Mouse (Mus musculus) kidney, adult 8-10 months (tissue): ENCODE results near the gene Idi2.
"Not testable (repeated sequence)": the region's sequence is repeated elsewhere in the genome, so short reads cannot be mapped to it uniquely, and the experiment has no call there.

Experiments
- DNase-seq, 2 experiments: peaks; one replicate each; pipeline ENCODE4 v3.0.0; 2022

Gene Idi2

DNA sequence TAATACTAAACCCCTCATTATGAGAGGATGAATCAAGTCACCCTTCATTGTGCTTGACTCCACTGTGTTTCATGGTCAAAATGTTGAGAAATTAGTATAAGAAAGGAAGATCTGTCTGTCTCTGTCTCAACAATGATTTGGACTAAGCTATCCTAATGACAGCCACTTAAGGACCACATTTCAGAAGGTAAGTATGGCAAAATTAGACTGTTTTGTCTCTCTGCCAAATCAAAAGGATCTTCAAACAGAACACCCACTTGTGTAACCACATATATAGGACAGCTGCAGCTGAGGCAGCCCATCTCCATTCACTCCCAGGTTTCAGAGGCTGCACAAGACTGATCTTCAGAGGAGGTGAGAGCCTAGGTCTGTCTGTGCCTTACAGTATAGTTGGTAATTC, at the start of gene Idi2:
Idi2 (plus strand) TSS at position 301 of the 400 bp plus-strand sequence.
- not testable (repeated sequence) for DNase-seq

DNA sequence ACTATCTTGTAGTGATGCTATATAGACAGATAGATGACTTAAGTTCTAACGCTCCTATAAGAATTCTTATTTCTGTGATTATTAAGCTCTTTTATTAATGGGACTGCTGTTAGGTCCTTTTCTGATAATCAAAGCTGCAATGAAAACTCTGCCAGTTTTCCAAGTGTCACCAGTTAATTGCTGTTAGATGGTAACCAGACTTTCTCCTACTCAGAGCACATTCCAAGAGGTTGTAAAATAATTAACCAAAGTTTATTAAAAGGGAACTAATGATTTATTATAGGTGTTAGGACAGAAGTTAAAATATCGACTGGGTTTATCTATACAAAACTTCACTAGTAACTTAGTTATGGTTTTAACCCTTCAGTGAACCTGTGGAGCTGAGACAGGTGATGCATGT, 46.7 kb upstream of the Idi2 start:
- not testable (repeated sequence) for DNase-seq

- DNase-seq, result peak in 1 of 2 experiments; percentile 41
Measured at GRCm38 (mm10) chr13:8913890-8914289, 38.8 kb upstream of the Idi2 start.

GRCm38 (mm10) chr13:8933499-8933898, 19.2 kb upstream of the Idi2 start:
- no peak for DNase-seq

DNA sequence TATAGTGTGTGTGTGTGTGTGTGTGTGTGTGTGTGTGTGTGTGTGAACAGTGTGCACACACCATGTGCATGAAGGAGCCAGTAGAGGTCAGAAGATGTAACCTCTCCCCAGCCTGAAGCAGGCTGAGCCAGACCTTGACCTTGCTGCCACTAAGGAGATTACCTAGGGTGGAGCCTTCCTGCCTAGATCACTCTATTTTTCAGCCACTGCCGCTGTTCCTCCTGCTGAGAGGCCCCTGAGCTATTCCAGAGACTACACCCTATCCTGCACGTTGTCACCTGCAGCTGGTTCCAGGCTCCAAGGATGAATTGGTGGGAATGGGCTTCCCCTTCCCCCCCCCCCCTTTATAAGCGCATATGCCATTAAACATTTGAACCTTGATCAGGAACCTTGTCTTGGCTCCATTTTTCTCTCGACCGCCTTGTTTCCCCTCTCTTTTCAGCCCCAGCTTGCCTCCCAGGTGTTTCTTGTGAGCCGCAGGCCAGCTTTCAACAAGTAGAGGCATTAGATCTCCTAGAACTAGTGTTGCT, 15.0 kb upstream of the Idi2 start:
- not testable (repeated sequence) for DNase-seq

- not testable (repeated sequence) for DNase-seq
Measured at GRCm38 (mm10) chr13:8941110-8941509, 11.6 kb upstream of the Idi2 start.

DNA sequence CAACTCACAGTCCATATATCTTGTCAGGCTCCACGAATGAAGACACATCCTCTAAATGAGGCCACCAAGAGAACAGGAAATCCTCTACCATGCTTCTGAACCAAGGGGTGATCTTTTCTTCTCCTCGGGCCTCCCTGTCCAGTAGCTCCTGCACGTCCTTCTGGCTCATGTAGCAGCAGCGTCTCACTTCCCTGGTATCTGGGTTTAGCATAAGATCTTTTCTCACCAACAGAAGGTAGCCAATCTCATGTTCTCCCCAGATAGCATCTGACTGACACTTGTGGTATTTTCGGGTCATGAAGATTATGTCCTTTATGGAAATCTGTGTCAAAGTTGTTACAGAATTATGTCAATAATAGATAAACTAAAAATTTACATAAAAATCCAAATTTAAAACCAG, 11.0 kb upstream of the Idi2 start:
- not testable (repeated sequence) for DNase-seq

GRCm38 (mm10) chr13:8943828-8944227, 8.8 kb upstream of the Idi2 start:
- DNase-seq, result not testable (repeated sequence)

GRCm38 (mm10) chr13:8948131-8948530, 4.5 kb upstream of the Idi2 start, which contains the start of gene Gm9745:
Gene Gm9745 (minus strand): TSS chr13:8948231.
- not testable (repeated sequence) for DNase-seq

DNA sequence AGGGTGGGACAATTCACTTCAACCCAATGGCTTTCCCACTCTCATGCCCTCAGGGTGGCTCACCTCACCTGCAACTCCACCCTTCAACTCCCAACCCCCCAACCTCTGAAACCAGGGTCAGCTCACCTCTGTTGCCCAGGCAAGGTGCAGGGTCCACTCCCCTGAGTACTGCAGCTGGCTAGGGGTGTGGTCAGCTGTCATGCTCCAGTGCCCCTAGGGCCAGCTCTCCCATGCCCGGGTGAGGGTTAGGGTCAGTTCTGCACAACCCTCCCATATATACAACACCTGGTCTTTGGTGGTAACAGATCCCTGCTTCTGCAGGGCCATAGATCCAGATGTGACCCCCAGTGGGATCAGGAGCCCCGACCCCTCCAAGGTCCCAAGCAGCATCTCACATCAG, 2.5 kb downstream of the Idi2 start:
- DNase-seq, result not testable (repeated sequence)

GRCm38 (mm10) chr13:8956873-8957272, 4.2 kb downstream of the Idi2 start:
- DNase-seq, result not testable (repeated sequence)

DNA sequence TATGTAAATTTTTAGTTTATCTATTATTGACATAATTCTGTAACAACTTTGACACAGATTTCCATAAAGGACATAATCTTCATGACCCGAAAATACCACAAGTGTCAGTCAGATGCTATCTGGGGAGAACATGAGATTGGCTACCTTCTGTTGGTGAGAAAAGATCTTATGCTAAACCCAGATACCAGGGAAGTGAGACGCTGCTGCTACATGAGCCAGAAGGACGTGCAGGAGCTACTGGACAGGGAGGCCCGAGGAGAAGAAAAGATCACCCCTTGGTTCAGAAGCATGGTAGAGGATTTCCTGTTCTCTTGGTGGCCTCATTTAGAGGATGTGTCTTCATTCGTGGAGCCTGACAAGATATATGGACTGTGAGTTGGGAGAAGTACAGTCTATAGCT, 6.4 kb downstream of the Idi2 start:
- DNase-seq, result not testable (repeated sequence)

- not testable (repeated sequence) for DNase-seq
Measured at GRCm38 (mm10) chr13:8959554-8959953, 6.9 kb downstream of the Idi2 start.

- not testable (repeated sequence) for DNase-seq
Measured at GRCm38 (mm10) chr13:8961128-8961888, 8.6 kb downstream of the Idi2 start.

DNA sequence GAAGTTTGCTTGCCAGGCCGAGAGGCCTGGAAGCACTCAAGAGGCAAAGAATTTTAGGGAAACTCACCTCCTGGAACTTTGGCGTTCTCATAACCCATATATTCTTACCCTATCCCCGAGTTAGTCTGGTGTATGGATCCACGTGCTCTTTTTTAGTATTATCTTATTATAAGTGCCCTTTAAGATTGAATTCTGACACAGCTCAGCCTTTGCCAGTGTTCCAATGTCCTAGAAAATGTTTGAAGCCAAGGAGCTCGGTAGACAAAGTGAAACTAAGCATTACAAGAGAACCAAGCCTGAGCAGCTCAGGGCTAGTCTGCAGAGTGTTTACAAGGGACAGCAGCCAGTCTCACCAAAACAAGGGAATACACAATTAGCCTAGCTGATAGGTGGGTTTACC, 9.6 kb downstream of the Idi2 start:
- DNase-seq, result not testable (repeated sequence)

DNA sequence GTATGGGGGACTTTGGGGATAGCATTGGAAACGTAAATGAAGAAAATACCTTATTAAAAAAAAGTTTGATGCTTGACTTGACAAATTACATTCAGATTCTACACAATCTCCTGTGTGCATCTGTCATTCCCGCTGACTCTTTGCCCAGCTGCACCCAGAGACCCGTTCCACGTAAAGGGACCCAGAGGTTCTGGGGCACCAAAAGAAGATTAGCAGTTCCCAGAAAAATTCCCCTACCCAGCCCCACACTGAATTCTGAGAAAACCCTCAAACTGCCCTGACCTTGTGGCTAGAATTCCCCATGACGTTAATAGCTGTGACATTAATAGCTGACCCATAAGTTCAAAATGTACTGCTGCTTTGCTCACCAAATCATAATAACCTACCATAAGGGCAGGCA, 12.6 kb downstream of the Idi2 start:
- DNase-seq, result no peak

GRCm38 (mm10) chr13:8967742-8968141, 15.1 kb downstream of the Idi2 start:
- no peak for DNase-seq

- no peak for DNase-seq
Measured at GRCm38 (mm10) chr13:8972369-8972768, 19.7 kb downstream of the Idi2 start.

DNA sequence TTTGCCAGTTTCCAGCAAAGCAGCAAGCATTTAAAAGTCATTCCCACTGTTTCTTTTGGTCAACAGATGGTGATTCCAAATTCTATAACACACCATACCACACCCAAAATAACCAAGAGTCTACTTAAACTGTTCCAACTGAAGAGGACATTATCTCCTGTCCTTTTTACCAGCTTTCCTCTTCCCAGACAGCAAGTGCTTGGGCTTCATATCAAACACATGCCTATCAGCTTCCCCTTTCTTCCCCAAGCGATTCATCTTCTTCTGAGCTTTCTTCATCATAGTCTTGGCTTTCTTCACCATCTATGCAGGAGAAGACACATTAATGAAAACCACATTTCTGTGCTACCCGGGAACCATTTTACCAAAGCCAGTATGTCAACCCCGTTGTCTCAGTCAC, 20.3 kb downstream of the Idi2 start:
- no peak for DNase-seq

- no peak for DNase-seq
Measured at GRCm38 (mm10) chr13:8992231-8992630, 39.6 kb downstream of the Idi2 start.

GRCm38 (mm10) chr13:8995159-8995989, 42.7 kb downstream of the Idi2 start:
- peak in 1 of 2 experiments; percentile 20 for DNase-seq

DNA sequence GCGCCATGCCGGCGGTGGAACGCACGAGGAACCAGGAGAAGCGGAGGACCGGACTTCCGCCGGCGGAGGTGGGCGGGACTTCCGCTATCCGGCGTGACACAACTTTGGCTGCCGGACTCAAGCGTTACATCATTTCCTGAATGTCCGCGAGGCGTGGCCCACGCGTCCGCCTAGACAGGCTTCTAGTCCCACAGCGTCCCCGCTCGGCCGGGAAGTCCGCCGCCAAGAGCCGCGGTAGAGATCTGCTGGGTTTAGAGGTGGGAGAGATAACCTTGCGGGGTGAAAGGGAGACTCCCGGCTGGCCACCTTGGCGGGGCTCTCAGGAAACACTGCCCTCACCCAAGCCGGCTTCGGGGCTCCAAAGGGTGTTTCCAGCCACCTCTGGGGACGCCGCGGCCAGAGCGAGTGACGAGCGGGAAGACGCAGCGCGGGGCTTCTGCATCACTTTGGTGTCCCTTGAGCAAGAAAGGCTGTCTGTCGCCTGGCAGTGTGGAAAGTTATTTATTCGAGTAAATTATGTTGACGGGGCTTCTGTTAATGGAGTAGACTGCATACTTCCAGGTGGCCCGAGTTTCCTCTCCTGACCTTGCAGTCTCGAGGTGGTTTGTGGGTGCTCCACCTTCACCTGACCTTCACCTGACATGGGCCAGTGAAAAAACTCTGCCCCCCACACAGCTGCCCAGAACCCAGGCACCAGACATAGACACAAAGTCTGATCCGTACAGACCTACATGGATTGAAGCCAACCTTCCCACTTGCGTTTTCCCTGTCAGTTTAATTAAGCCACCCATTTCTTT, 43.5 kb downstream of the Idi2 start, which contains the start of gene Gtpbp4:
Gtpbp4 (minus strand) TSS at position 94 of the 797 bp plus-strand sequence.
- peak; percentile 97 for DNase-seq

DNA sequence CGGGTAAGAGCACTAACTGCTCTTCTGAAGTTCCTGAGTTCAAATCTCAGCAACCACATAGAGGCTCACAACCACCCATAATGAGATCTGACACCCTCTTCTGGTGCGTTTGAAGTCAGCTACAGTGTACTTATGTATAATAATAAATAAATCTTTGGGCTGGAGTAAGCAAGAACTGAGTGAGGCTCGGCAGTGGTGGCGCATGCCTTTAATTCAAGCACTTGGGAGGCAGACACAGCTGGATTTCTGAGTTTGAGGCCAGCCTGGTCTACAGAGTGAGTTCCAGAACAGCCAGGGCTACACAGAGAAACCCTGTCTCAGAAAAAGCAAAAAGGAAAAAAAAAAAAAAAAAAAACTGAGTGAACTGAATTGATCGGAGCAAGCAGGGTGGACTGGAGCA, 44.6 kb downstream of the Idi2 start:
- not testable (repeated sequence) for DNase-seq
